Mouse (Mus musculus) thymus, postnatal 0 days (tissue): ENCODE measurements around the gene Synpr. TPM values are rescaled to one million over a fixed set of nuclear protein-coding genes. Genes with fewer than 3 reads are reported as not detected.
"Not testable (repeated sequence)": the region's sequence is repeated elsewhere in the genome, so short reads cannot be mapped to it uniquely, and the experiment has no call there.

Experiments used
- DNase-seq: peaks from one replicate; pipeline ENCODE4 v3.0.0-alpha.2; 2015; ENCODE audit warnings: low spot score
- polyA plus RNA-seq: library from polyadenylated mRNA; unstranded; fragments of >200 nt; fragmentation: Nextera tagmentation; extraction: Ambion mirVana; gene quantifications from 2 replicates; pipeline ENCODE4 v1.2.1, GENCODE M21; 2015

The Synpr gene
- 4.2 and 5.0 TPM in 2 replicates for polyA plus RNA-seq

- no peak for DNase-seq
These were observed at the start of gene Synpr for GRCm38 (mm10) chr14:13284091-13284844. Synpr (plus strand) TSS chr14:13284780.

- DNase-seq = peak; percentile 5
These were observed 47.7 kb upstream of the Synpr start for GRCm38 (mm10) chr14:13236929-13237328.

- no peak for DNase-seq
These were observed 37.1 kb upstream of the Synpr start for GRCm38 (mm10) chr14:13247431-13247830.

- DNase-seq = no peak
These were observed 35.2 kb upstream of the Synpr start for GRCm38 (mm10) chr14:13249361-13249760.

- no peak for DNase-seq
These were observed 32.0 kb upstream of the Synpr start for GRCm38 (mm10) chr14:13252594-13252993.

GRCm38 (mm10) chr14:13254741-13255140 is 29.8 kb upstream of the Synpr start:
- not testable (repeated sequence) for DNase-seq

GRCm38 (mm10) chr14:13262406-13262805 is 22.2 kb upstream of the Synpr start:
- DNase-seq = no peak

GRCm38 (mm10) chr14:13266331-13266730 is 18.2 kb upstream of the Synpr start:
- no peak for DNase-seq

- no peak for DNase-seq
These were observed 17.4 kb upstream of the Synpr start for GRCm38 (mm10) chr14:13267181-13267580.

- DNase-seq = no peak
These were observed 1.4 kb upstream of the Synpr start for GRCm38 (mm10) chr14:13283211-13283610.

GRCm38 (mm10) chr14:13284845-13285198 is 242 bp downstream of the Synpr start:
- DNase-seq = no peak

- DNase-seq = no peak
These were observed 956 bp downstream of the Synpr start for GRCm38 (mm10) chr14:13285341-13286130.

GRCm38 (mm10) chr14:13294200-13294599 is 9.6 kb downstream of the Synpr start:
- DNase-seq = no peak

GRCm38 (mm10) chr14:13314323-13314722 is 29.7 kb downstream of the Synpr start:
- DNase-seq = no peak

GRCm38 (mm10) chr14:13328461-13328860 is 43.9 kb downstream of the Synpr start:
- DNase-seq = no peak

GRCm38 (mm10) chr14:13332497-13333306 is 48.1 kb downstream of the Synpr start:
- DNase-seq = no peak

GRCm38 (mm10) chr14:13333372-13333771 is 48.8 kb downstream of the Synpr start:
- no peak for DNase-seq

GRCm38 (mm10) chr14:13336162-13336561 is 51.6 kb downstream of the Synpr start:
- DNase-seq = no peak

- DNase-seq = no peak
These were observed 56.1 kb downstream of the Synpr start for GRCm38 (mm10) chr14:13340688-13341087.

GRCm38 (mm10) chr14:13344240-13344639 is 59.7 kb downstream of the Synpr start:
- DNase-seq = no peak

- DNase-seq = no peak
These were observed 64.7 kb downstream of the Synpr start for GRCm38 (mm10) chr14:13349170-13349865.
